Mouse (Mus musculus) midbrain, embryonic 16.5 days (tissue): ENCODE data around the gene Kalrn. TPM values are rescaled to one million over a fixed set of nuclear protein-coding genes. Genes with fewer than 3 reads are reported as not detected.
A peak's percentile ranks its signal among the peaks of the same experiment; 100 is the strongest.

Experiments
- ATAC-seq: fragments of 200-750 bp; cut with Nextera tagmentation; 2 replicates; pipeline ENCODE4 v1.8.0; 2017; ENCODE audit warnings: moderate TSS enrichment
- H3K27ac ChIP-seq: fragments of 300-500 bp; sonication (generic); 2 replicates; pipeline ENCODE4 v1.5.1; 2014; ENCODE audit warnings: mild to moderate bottlenecking, low read length, mixed read lengths
- H3K27me3 ChIP-seq: fragments of 300-500 bp; sonication (generic); 2 replicates; pipeline ENCODE4 v1.6.1; 2014; ENCODE audit warnings: low read depth, low read length, mixed read lengths; ENCODE audit not compliant: control insufficient read depth, insufficient read depth
- H3K36me3 ChIP-seq: fragments of 300-500 bp; sonication (generic); 2 replicates; pipeline ENCODE4 v1.6.1; 2014; ENCODE audit warnings: mild to moderate bottlenecking, low read length, moderate library complexity, mixed read lengths; ENCODE audit not compliant: control insufficient read depth, insufficient read depth
- H3K4me1 ChIP-seq: fragments of 300-500 bp; sonication (generic); 2 replicates; pipeline ENCODE4 v1.6.1; 2014; ENCODE audit warnings: mild to moderate bottlenecking, low read length, mixed read lengths; ENCODE audit not compliant: control insufficient read depth, insufficient read depth
- H3K4me2 ChIP-seq: fragments of 300-500 bp; sonication (generic); 2 replicates; pipeline ENCODE4 v1.6.1; 2014; ENCODE audit warnings: mild to moderate bottlenecking, low read length, mixed read lengths
- H3K4me3 ChIP-seq: fragments of 300-500 bp; sonication (generic); 2 replicates; pipeline ENCODE4 v1.5.1; 2014; ENCODE audit warnings: low read depth, mild to moderate bottlenecking, low read length, moderate library complexity, mixed read lengths
- H3K9ac ChIP-seq: fragments of 300-500 bp; sonication (generic); 2 replicates; pipeline ENCODE4 v1.6.1; 2014; ENCODE audit warnings: low read depth, low read length, mixed read lengths
- H3K9me3 ChIP-seq: fragments of 300-500 bp; sonication (generic); replicated peaks from 2 replicates; pipeline ENCODE4 v1.6.1; 2014; ENCODE audit warnings: mild to moderate bottlenecking, low read length, mixed read lengths; ENCODE audit not compliant: control insufficient read depth, poor library complexity, severe bottlenecking
- WGBS: fragments of 180-500 bp; shearing (Covaris S2); extraction: QIAGEN DNeasy Blood & Tissue Kit; methylation state at CpG from one replicate; pipeline ENCODE4 v1.1.7; 2014; 5-methylcytosine and 5-hydroxymethylcytosine counted together
- polyA plus RNA-seq: library from polyadenylated mRNA; unstranded; fragments of >200 nt; fragmentation: Nextera tagmentation; extraction: Ambion mirVana; gene quantifications from 2 replicates; pipeline ENCODE4 v1.2.1, GENCODE M21; 2015

Kalrn gene
- polyA plus RNA-seq, 1 experiment from 2014 or later: 31.3 TPM

GRCm38 (mm10) chr16:34125595-34125994 is 447.7 kb downstream of the Kalrn start:
- 0% methylated on average over 2 of the region's 2 CpGs for WGBS
- H3K27me3 ChIP-seq: no peaks in the 10 kb centered on the region
- H3K9me3 ChIP-seq: no peaks in the 10 kb centered on the region
- no peak overlapping the region for H3K9ac ChIP-seq
- peaks cover 2% of the 10 kb centered on the region; the same call in 1 of the 2 replicates for H3K4me1 ChIP-seq
- peak; percentile 22; the same call in 1 of the 2 replicates for ATAC-seq
- H3K4me2 ChIP-seq: no peak overlapping the region
- no peak overlapping the region for H3K4me3 ChIP-seq
- H3K27ac ChIP-seq: no peak overlapping the region
- no peaks in the 10 kb centered on the region for H3K36me3 ChIP-seq

- Histone ChIP-seq H3K27ac (no peak overlapping the region), H3K4me2 (no peak overlapping the region), H3K36me3 (no peaks in the 10 kb centered on the region), H3K9ac (no peak overlapping the region), H3K9me3 (no peaks in the 10 kb centered on the region), H3K4me3 (no peak overlapping the region), H3K4me1 (peaks cover 2% of the 10 kb centered on the region; the same call in 1 of the 2 replicates), H3K27me3 (no peaks in the 10 kb centered on the region)
- no peak for ATAC-seq
- 52% methylated on average over 9 of the region's 9 CpGs for WGBS
Measured at GRCm38 (mm10) chr16:34122486-34122885, 450.8 kb downstream of the Kalrn start.

- Histone ChIP-seq H3K36me3 (no peaks in the 10 kb centered on the region), H3K4me2 (no peak overlapping the region), H3K4me3 (no peak overlapping the region), H3K9ac (no peak overlapping the region), H3K27ac (no peak overlapping the region), H3K9me3 (no peaks in the 10 kb centered on the region), H3K27me3 (no peaks in the 10 kb centered on the region), H3K4me1 (peaks cover 1% of the 10 kb centered on the region; the same call in 1 of the 2 replicates)
- no peak for ATAC-seq
- 88% methylated on average over 7 of the region's 7 CpGs for WGBS
Measured at GRCm38 (mm10) chr16:34121288-34121687, 452.0 kb downstream of the Kalrn start.

GRCm38 (mm10) chr16:34120801-34121201 is 452.5 kb downstream of the Kalrn start:
- ATAC-seq: no peak
- WGBS: 72% methylated on average over 9 of the region's 9 CpGs
- no peak overlapping the region for H3K9ac ChIP-seq

GRCm38 (mm10) chr16:34119844-34120243 is 453.5 kb downstream of the Kalrn start:
- Histone ChIP-seq H3K27me3 (no peaks in the 10 kb centered on the region), H3K9me3 (no peaks in the 10 kb centered on the region), H3K4me2 (no peak overlapping the region), H3K4me3 (no peak overlapping the region), H3K4me1 (no peaks in the 10 kb centered on the region; the same call in 1 of the 2 replicates), H3K36me3 (no peaks in the 10 kb centered on the region), H3K27ac (no peak overlapping the region), H3K9ac (no peak overlapping the region)
- ATAC-seq: no peak
- 87% methylated on average over 7 of the region's 7 CpGs for WGBS

More at GRCm38 (mm10) chr16:34120801-34121201, 452.5 kb downstream of the Kalrn start:
- H3K4me2 ChIP-seq: no peak overlapping the region
- no peaks in the 10 kb centered on the region for H3K9me3 ChIP-seq
- H3K27ac ChIP-seq: no peak overlapping the region; the same call in 1 of the 2 replicates
- H3K27me3 ChIP-seq: no peaks in the 10 kb centered on the region
- H3K4me3 ChIP-seq: no peak overlapping the region
- H3K4me1 ChIP-seq: no peaks in the 10 kb centered on the region; the same call in 1 of the 2 replicates
- no peaks in the 10 kb centered on the region for H3K36me3 ChIP-seq

- H3K4me1 ChIP-seq: no peaks in the 10 kb centered on the region; the same call in 1 of the 2 replicates
- H3K9ac ChIP-seq: no peak overlapping the region
- no peak overlapping the region for H3K4me2 ChIP-seq
- no peaks in the 10 kb centered on the region for H3K27me3 ChIP-seq
- no peak for ATAC-seq
- H3K36me3 ChIP-seq: no peaks in the 10 kb centered on the region
- H3K4me3 ChIP-seq: no peak overlapping the region
- no peak overlapping the region for H3K27ac ChIP-seq
- H3K9me3 ChIP-seq: no peaks in the 10 kb centered on the region
- WGBS: 20% methylated on average over 2 of the region's 2 CpGs
Measured at GRCm38 (mm10) chr16:34119370-34119769, 454.0 kb downstream of the Kalrn start.

GRCm38 (mm10) chr16:34114665-34115064 is 458.7 kb downstream of the Kalrn start:
- Histone ChIP-seq H3K27me3 (no peaks in the 10 kb centered on the region), H3K4me3 (no peak overlapping the region), H3K36me3 (no peaks in the 10 kb centered on the region), H3K27ac (no peak overlapping the region), H3K9ac (no peak overlapping the region), H3K4me1 (no peaks in the 10 kb centered on the region), H3K4me2 (no peak overlapping the region), H3K9me3 (no peaks in the 10 kb centered on the region)
- peak; percentile 54; the same call in 1 of the 2 replicates for ATAC-seq
- 4% methylated on average over 3 of the region's 3 CpGs for WGBS

GRCm38 (mm10) chr16:34113150-34113549 is 460.2 kb downstream of the Kalrn start:
- H3K4me3 ChIP-seq: no peak overlapping the region
- H3K4me2 ChIP-seq: no peak overlapping the region
- H3K4me1 ChIP-seq: no peaks in the 10 kb centered on the region
- no peaks in the 10 kb centered on the region for H3K9me3 ChIP-seq
- ATAC-seq: no peak
- no peak overlapping the region for H3K27ac ChIP-seq
- H3K36me3 ChIP-seq: no peaks in the 10 kb centered on the region
- no peak overlapping the region for H3K9ac ChIP-seq
- no peaks in the 10 kb centered on the region for H3K27me3 ChIP-seq
- WGBS: 84% methylated on average over 9 of the region's 9 CpGs

GRCm38 (mm10) chr16:34112490-34112889 is 460.8 kb downstream of the Kalrn start:
- no peak overlapping the region for H3K4me3 ChIP-seq
- no peaks in the 10 kb centered on the region for H3K9me3 ChIP-seq
- no peak for ATAC-seq
- no peaks in the 10 kb centered on the region for H3K4me1 ChIP-seq
- H3K27me3 ChIP-seq: no peaks in the 10 kb centered on the region
- H3K4me2 ChIP-seq: no peak overlapping the region
- 36% methylated on average over 5 of the region's 5 CpGs for WGBS
- H3K36me3 ChIP-seq: no peaks in the 10 kb centered on the region
- no peak overlapping the region for H3K9ac ChIP-seq
- no peak overlapping the region for H3K27ac ChIP-seq
